Mouse (Mus musculus) limb, embryonic 12.5 days (tissue): Measurements from ENCODE around the gene Gm11060. TPM values are rescaled to one million over a fixed set of nuclear protein-coding genes. Genes with fewer than 3 reads are reported as not detected.

Source experiments
- ATAC-seq: fragments of 200-750 bp; cut with Nextera tagmentation; 2 replicates; pipeline ENCODE4 v1.8.0; 2017; ENCODE audit warnings: low read depth, moderate TSS enrichment; ENCODE audit not compliant: insufficient number of reproducible peaks, insufficient read depth, low FRiP score, low TSS enrichment
- H3K27ac ChIP-seq: fragments of 300-500 bp; sonication (generic); 2 replicates; pipeline ENCODE4 v1.5.1; 2016; ENCODE audit warnings: mild to moderate bottlenecking, moderate library complexity
- H3K27me3 ChIP-seq: fragments of 300-500 bp; sonication (generic); 2 replicates; pipeline ENCODE4 v1.6.1; 2016; ENCODE audit warnings: mild to moderate bottlenecking, moderate library complexity
- H3K36me3 ChIP-seq: fragments of 300-500 bp; sonication (generic); 2 replicates; pipeline ENCODE4 v1.6.1; 2016; ENCODE audit warnings: mild to moderate bottlenecking, moderate library complexity
- H3K4me1 ChIP-seq: fragments of 300-500 bp; sonication (generic); replicated peaks from 2 replicates; pipeline ENCODE4 v1.6.1; 2016
- H3K4me2 ChIP-seq: fragments of 300-500 bp; sonication (generic); 2 replicates; pipeline ENCODE4 v1.6.1; 2016; ENCODE audit warnings: mild to moderate bottlenecking, moderate library complexity
- H3K4me3 ChIP-seq: fragments of 300-500 bp; sonication (generic); replicated peaks from 2 replicates; pipeline ENCODE4 v1.5.1; 2016; ENCODE audit warnings: mild to moderate bottlenecking
- H3K9ac ChIP-seq: fragments of 300-500 bp; sonication (generic); replicated peaks from 2 replicates; pipeline ENCODE4 v1.6.1; 2016; ENCODE audit warnings: mild to moderate bottlenecking, moderate library complexity
- H3K9me3 ChIP-seq: fragments of 300-500 bp; sonication (generic); 2 replicates; pipeline ENCODE4 v1.6.1; 2016; ENCODE audit warnings: mild to moderate bottlenecking, moderate library complexity
- WGBS: fragments of 180-500 bp; shearing (Covaris S2); methylation state at CpG from one replicate; pipeline ENCODE4 v1.1.7; 2016; 5-methylcytosine and 5-hydroxymethylcytosine counted together
- polyA plus RNA-seq: library from polyadenylated mRNA; unstranded; fragments of >200 nt; fragmentation: Nextera tagmentation; extraction: Ambion mirVana; gene quantifications from 2 replicates; pipeline ENCODE4 v1.2.1, GENCODE M21; 2016

Gm11060 gene
- polyA plus RNA-seq, 1 experiment from 2014 or later = not detected

- Histone ChIP-seq H3K36me3 (no peaks in the 10 kb centered on the region), H3K4me3 (no peak overlapping the region), H3K9me3 (no peaks in the 10 kb centered on the region), H3K9ac (no peak overlapping the region), H3K27me3 (peaks cover 86% of the 10 kb centered on the region), H3K27ac (no peak overlapping the region), H3K4me1 (peaks cover under 1% of the 10 kb centered on the region; the same call in 1 of the 2 replicates), H3K4me2 (no peak overlapping the region)
- ATAC-seq = no peak
- WGBS = 42% methylated on average over 8 of the region's 8 CpGs
Measured at GRCm38 (mm10) chr2:105117669-105118068, 25.9 kb downstream of the Gm11060 start.

- H3K27ac ChIP-seq = no peak overlapping the region
- H3K4me3 ChIP-seq = no peak overlapping the region
- peaks cover 95% of the 10 kb centered on the region for H3K27me3 ChIP-seq
- H3K9me3 ChIP-seq = no peaks in the 10 kb centered on the region
- no peak for ATAC-seq
- 2% methylated on average over 8 of the region's 8 CpGs for WGBS
- H3K9ac ChIP-seq = no peak overlapping the region
- H3K36me3 ChIP-seq = no peaks in the 10 kb centered on the region
- no peak overlapping the region for H3K4me2 ChIP-seq
- peaks cover 16% of the 10 kb centered on the region for H3K4me1 ChIP-seq
Measured at GRCm38 (mm10) chr2:105122216-105122615, 30.4 kb downstream of the Gm11060 start.

DNA sequence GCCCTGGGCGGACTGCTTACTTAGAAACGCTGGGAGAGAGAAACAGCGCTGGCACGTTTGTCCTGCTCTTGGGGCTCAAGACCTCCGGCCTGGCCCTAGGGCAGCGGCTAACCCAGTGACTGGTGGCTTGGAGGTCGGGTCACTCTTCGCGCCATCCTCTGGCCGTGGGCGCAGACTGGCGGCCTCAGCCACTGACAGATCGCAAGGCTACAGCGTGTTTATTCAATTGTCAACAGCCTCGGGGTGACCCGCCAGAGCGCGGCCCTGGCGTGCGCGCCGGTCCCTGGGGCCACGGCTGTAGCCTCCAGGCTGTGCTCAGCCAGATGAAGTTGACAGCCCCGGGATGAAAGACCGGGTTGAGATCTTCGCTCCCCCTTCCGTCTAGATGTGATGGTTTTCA, 31.1 kb downstream of the Gm11060 start:
- H3K4me3 ChIP-seq = peak overlapping the region; percentile 21
- H3K9me3 ChIP-seq = no peaks in the 10 kb centered on the region
- ATAC-seq = no peak
- H3K4me1 ChIP-seq = peaks cover 22% of the 10 kb centered on the region
- H3K27ac ChIP-seq = no peak overlapping the region
- H3K9ac ChIP-seq = no peak overlapping the region
- peaks cover 98% of the 10 kb centered on the region for H3K27me3 ChIP-seq
- peak overlapping the region; percentile 36 for H3K4me2 ChIP-seq
- WGBS = under 1% methylated on average over 27 of the region's 27 CpGs
- H3K36me3 ChIP-seq = no peaks in the 10 kb centered on the region

GRCm38 (mm10) chr2:105123431-105123830, 31.6 kb downstream of the Gm11060 start:
- peaks cover 23% of the 10 kb centered on the region for H3K4me1 ChIP-seq
- WGBS = 3% methylated on average over 8 of the region's 8 CpGs
- no peak overlapping the region for H3K4me3 ChIP-seq
- no peak overlapping the region for H3K4me2 ChIP-seq
- no peaks in the 10 kb centered on the region for H3K9me3 ChIP-seq
- no peaks in the 10 kb centered on the region for H3K36me3 ChIP-seq
- H3K9ac ChIP-seq = no peak overlapping the region
- no peak overlapping the region for H3K27ac ChIP-seq
- H3K27me3 ChIP-seq = peaks cover 97% of the 10 kb centered on the region
- no peak for ATAC-seq

GRCm38 (mm10) chr2:105123881-105124280, 32.1 kb downstream of the Gm11060 start:
- H3K27ac ChIP-seq = no peak overlapping the region
- ATAC-seq = no peak
- H3K4me2 ChIP-seq = no peak overlapping the region
- no peak overlapping the region for H3K9ac ChIP-seq
- no peaks in the 10 kb centered on the region for H3K9me3 ChIP-seq
- peaks cover 97% of the 10 kb centered on the region for H3K27me3 ChIP-seq
- under 1% methylated on average over 9 of the region's 9 CpGs for WGBS
- H3K4me3 ChIP-seq = no peak overlapping the region
- no peaks in the 10 kb centered on the region for H3K36me3 ChIP-seq
- H3K4me1 ChIP-seq = peaks cover 23% of the 10 kb centered on the region

DNA sequence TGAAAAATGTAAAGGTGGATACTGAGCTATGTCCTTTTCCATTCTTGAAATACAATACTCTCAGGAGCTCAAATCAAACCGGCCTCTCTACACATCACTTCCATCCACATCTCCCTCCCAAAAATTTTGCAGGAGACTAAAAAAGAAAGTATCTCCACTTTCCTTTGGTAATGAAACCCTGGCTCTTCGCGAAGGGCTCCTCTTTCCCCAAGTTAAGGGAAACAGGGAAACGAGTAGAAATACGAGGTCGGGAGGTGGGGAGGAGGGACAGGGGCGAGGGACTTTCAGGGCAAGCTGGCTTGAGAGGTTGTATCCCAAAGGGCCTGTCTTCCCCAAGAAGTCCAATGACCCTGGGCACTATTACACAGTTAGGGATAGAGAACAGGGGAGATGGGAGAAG, 32.6 kb downstream of the Gm11060 start:
- no peaks in the 10 kb centered on the region for H3K36me3 ChIP-seq
- ATAC-seq = no peak
- H3K4me1 ChIP-seq = peaks cover 23% of the 10 kb centered on the region
- H3K27me3 ChIP-seq = peaks cover 97% of the 10 kb centered on the region
- no peak overlapping the region for H3K4me3 ChIP-seq
- under 1% methylated on average over 7 of the region's 7 CpGs for WGBS
- H3K9me3 ChIP-seq = no peaks in the 10 kb centered on the region
- H3K27ac ChIP-seq = no peak overlapping the region
- H3K9ac ChIP-seq = no peak overlapping the region
- no peak overlapping the region for H3K4me2 ChIP-seq

- WGBS = 2% methylated on average over 8 of the region's 8 CpGs
- no peak for ATAC-seq
- H3K36me3 ChIP-seq = no peaks in the 10 kb centered on the region
Measured at GRCm38 (mm10) chr2:105125205-105125604, 33.4 kb downstream of the Gm11060 start.

DNA sequence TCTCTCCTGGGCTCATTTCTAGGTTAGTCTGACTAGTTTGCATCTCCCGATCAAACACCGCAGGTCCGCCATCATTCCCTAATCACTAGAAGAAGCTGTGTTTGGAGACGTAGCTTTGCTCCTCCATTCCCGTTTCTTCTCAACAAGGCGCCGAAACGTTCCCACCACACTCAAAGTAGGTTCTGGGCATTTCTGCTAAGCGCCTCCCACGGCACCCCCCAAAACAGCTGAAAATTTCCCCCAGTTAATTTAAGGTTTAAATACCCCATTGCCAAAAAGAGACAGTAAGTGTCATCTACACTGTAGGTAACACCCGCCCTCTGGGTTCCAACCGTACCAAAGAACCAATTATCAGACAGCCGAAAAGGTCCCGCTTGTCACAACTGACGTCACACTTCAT, 33.8 kb downstream of the Gm11060 start:
- Histone ChIP-seq H3K4me3 (no peak overlapping the region; the same call in 1 of the 2 replicates), H3K4me2 (no peak overlapping the region), H3K9me3 (no peaks in the 10 kb centered on the region), H3K27ac (no peak overlapping the region), H3K36me3 (no peaks in the 10 kb centered on the region), H3K9ac (no peak overlapping the region), H3K4me1 (peaks cover 24% of the 10 kb centered on the region), H3K27me3 (peaks cover 98% of the 10 kb centered on the region)
- WGBS = 2% methylated on average over 15 of the region's 15 CpGs
- ATAC-seq = no peak

More at GRCm38 (mm10) chr2:105125205-105125604, 33.4 kb downstream of the Gm11060 start:
- no peak overlapping the region for H3K4me2 ChIP-seq
- H3K27me3 ChIP-seq = peaks cover 98% of the 10 kb centered on the region
- H3K9ac ChIP-seq = no peak overlapping the region
- H3K4me1 ChIP-seq = peaks cover 23% of the 10 kb centered on the region
- no peaks in the 10 kb centered on the region for H3K9me3 ChIP-seq
- 0 out of 2 replicates have a peak overlapping the region, but pooled peaks have one; percentile 0 for H3K4me3 ChIP-seq
- H3K27ac ChIP-seq = no peak overlapping the region

DNA sequence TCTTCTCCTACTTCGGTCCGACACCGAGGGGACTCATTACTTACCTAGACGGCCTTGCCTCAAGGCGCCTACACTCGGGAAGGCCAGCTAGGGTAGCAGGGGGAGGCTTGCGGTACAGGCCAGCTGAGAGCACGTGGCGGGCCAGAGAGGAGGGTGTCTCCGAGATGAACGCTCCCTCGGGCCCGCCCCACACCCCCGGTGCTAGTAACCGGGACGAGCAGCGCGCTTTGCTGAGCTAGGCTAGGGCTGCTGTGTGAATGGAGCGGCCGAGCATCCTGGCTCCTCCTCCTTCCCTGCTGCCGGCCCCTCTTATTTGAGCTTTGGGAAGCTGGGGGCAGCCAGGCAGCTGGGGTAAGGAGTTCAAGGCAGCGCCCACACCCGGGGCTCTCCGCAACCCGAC, 34.5 kb downstream of the Gm11060 start, which contains the start of gene Wt1:
Gene Wt1, plus strand, starts transcription at position 251 of the 400 bp plus-strand sequence.
- Histone ChIP-seq H3K27me3 (peaks cover 98% of the 10 kb centered on the region), H3K27ac (no peak within 1 kb of the TSS), H3K9me3 (no peaks in the 10 kb centered on the region), H3K4me2 (peak within 1 kb of the TSS; percentile 53), H3K4me3 (peak within 1 kb of the TSS; percentile 35), H3K36me3 (no peaks in the 10 kb centered on the region), H3K4me1 (peaks cover 26% of the 10 kb centered on the region), H3K9ac (peak within 1 kb of the TSS; percentile 47)
- under 1% methylated on average over 24 of the region's 25 CpGs for WGBS
- ATAC-seq = peak; percentile 53

GRCm38 (mm10) chr2:105126691-105127530, 35.1 kb downstream of the Gm11060 start:
- Histone ChIP-seq H3K9ac (peak overlapping the region; percentile 47), H3K27ac (no peak overlapping the region), H3K4me1 (peaks cover 26% of the 10 kb centered on the region), H3K4me2 (peak overlapping the region; percentile 53), H3K36me3 (no peaks in the 10 kb centered on the region), H3K27me3 (peaks cover 98% of the 10 kb centered on the region), H3K4me3 (peak overlapping the region; percentile 35), H3K9me3 (no peaks in the 10 kb centered on the region)
- ATAC-seq = no peak
- WGBS = under 1% methylated on average over 92 of the region's 92 CpGs

- Histone ChIP-seq H3K36me3 (no peaks in the 10 kb centered on the region), H3K27me3 (peaks cover 98% of the 10 kb centered on the region), H3K27ac (no peak overlapping the region), H3K4me3 (peak overlapping the region; percentile 35), H3K9me3 (no peaks in the 10 kb centered on the region), H3K4me1 (peaks cover 24% of the 10 kb centered on the region), H3K9ac (no peak overlapping the region; the same call in 1 of the 2 replicates), H3K4me2 (peak overlapping the region; percentile 53; the same call in 1 of the 2 replicates)
- WGBS = under 1% methylated on average over 52 of the region's 52 CpGs
- ATAC-seq = no peak
Measured at GRCm38 (mm10) chr2:105127531-105128480, 36.0 kb downstream of the Gm11060 start.
